Mouse (Mus musculus): ENCODE measurements around the gene Ildr2.

Ildr2 gene

DNA sequence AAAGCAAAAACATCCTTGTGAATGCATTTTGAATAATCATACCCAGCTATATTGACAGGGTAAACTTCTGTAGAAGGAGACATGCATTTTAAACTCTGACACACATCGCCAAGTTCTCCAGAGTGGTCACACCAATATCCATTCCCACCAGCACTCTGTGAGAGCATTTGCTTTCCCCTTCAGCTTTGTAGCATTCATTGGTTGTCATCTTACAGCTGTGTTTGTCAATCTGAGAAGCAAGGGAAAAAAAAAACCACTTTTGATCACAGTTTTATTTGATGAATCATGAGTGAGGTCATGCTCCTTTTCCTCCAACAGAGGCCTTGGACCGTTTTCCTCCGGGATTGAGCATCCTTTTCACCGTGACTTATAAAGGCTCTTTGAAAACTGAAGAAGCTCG lies 89.6 kb downstream of the Ildr2 start:
- DNase-seq = no peak

DNA sequence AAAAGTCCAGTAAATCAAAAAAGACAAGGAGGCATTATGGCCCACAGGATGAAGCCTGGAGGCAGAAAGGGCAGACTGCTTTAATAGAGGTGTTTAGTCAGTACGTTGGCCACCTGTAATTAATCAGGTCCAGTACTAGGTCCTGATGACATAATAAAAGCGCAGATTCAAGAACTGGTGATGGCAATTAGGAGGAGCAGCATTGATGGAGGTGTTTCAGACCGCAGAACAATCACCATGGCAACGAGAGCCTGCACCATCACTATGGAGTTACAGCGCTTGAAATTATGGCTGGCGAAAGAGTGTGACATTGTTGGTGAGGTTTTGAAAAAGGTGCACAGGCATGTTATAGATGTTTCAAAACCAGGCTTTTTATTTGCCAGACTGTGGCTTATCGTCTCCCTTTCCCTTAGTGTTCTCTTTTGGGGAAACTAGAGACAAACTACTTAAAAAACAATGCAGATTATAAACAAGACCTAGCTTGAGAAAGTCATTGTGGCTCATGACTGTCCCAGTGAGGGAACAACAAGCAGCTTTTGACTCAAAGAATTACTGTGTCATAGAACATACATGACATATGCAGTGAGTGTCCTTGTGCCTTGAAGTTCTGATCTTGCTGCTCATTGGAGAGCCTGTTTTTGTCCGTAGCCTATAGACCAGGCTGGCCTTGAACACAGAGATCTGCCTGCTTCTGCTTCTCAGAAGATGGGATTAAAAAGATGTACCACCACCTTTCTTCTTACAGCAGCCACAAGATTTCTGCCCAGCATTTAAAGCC lies 90.5 kb downstream of the Ildr2 start:
- DNase-seq = no peak

DNA sequence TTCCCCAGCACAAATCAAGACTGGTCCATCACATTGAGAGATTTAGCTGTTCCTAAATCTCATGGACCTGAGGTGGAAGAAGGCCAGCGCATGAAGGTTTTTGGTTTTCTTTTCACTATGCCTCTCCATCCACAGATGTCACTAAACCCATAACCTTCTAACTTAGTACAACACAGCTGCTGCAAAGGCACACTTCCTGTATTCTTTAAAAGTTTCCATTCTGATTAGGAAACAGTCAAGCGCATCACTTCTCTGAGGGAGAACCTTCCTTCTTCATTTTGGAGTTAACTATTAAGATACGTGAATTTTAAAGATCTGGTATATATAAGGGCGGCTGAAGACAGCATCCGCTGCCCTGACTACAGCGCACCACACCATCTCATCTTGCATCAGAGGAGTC lies 91.7 kb downstream of the Ildr2 start:
- no peak for DNase-seq

DNA sequence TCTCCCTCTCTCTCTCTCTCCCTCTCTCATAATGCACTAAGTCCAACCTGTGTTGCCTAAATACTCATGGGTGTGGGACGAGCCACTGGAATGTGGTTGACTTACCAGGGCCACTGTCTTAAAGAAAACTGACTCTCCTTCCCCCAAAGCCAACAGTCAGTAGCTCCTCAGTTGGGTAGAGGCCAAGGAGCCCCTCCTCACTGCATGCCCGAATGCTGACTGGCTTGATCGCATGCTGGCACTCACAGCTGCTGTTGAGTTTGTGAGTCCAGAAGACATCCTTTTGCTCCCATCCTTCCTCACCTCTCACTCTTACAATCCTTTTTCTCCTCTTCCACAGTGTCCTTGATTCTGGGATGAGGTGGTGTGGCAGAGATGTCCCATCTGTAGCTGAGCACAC lies 93.0 kb downstream of the Ildr2 start:
- DNase-seq = no peak

DNA sequence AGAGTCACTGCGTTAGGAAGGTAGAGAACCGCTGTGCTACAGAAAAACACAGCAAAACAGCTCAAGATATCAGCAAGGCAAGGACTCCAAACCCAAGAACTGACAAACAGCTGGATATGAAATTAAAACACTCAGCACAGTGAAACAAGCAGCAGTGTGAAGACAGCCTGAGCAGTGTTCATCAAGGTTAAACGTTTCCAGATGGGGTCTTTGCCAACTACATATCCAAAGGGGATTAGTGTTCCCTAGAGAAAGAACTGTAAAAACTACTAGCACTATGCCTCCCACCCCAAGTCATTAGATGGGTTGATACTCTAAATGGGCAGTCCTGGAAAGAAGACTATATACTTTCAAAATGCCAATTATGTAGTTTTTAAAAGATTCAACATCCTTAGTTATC lies 95.4 kb downstream of the Ildr2 start:
- no peak for DNase-seq

DNA sequence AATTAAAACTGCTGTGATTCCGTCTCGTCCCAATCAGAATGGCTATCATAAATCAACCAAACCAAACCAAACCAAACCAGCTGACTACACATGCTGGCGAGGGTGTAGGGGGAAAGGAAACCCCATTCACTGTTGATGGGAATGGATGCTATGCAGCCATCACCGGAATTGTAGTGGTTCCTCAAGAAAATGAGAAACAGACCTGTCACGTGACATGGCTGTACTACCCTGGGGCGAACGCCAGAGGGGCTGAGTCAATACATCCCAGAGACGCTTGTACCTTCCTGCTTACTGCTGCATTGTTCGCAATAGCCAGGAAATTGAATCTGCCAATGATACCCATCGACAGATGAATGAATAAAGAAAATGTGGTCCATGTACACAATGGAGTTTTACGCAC lies 95.8 kb downstream of the Ildr2 start:
- no peak for DNase-seq

DNA sequence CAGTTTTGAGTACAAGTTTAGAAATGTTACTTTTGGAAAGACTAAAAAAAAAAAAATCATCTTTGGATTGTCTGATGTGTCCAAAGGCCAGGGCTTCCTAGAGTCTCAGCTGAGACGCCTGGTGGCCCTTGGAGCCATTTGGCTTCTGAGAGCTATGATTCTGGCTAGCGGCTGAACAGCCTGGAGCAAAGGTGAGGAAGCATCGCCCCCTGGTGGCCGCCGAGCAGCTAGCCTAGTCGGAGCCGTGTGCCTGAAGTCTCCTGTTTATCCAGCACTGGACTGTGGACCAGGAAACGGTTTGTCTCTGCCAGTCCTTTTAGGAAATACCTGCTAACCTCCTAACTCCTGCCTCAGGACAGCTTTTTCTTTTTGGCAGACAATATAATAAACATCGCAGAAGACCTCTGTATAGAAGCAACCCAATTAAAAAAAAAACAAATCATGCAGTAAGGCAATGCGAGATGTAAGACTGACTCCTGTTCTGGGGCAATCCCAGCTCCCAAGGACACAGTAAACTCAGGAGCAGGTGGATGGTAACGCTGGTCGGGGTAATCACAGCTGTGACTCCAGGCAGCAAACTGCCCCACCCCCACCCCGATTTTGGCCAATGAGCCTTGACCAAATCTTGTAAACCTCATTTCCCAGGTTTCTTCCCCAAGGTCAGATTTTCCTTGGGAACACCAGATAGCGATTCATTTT lies 106.4 kb downstream of the Ildr2 start:
- peak; percentile 78 to 83 for DNase-seq

DNA sequence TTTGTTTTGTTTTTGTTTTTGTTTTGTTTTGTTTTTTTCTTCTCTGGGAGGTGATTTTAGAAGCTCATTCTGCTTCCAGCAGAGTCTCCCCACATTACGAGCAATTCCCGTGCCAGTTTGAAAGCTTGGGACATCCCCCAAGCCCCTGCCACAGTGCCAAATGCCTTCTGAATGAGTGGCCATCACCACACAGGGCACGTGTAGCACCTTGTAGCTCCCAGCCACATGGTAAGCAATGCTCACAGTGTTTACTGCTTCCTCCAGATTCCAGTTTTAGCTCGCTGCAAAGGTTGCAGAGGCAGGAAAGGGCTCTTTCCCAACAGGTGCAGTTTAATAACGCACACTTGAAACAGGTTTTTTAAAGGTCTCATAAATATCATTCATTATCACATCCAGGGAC lies 107.0 kb downstream of the Ildr2 start:
- no peak for DNase-seq

DNA sequence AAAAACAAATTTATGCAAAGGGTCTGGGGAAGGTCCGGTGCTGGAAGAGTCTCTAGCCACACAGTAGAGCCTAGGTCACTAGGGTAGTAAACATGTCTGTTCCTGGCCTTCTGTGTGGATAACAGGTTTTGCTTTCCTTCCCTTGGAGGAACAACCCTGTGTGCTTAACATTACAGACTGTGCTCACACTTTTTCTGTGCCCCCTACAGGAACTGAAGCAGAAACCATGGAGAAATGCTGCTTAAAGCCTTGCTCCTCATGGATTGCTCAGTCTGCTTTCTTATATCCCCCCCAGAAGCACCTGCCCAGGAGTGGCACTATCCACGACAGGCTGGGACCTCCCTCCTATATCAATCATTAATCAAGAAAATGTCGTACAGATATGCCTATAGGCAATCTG lies 107.9 kb downstream of the Ildr2 start:
- DNase-seq = no peak

DNA sequence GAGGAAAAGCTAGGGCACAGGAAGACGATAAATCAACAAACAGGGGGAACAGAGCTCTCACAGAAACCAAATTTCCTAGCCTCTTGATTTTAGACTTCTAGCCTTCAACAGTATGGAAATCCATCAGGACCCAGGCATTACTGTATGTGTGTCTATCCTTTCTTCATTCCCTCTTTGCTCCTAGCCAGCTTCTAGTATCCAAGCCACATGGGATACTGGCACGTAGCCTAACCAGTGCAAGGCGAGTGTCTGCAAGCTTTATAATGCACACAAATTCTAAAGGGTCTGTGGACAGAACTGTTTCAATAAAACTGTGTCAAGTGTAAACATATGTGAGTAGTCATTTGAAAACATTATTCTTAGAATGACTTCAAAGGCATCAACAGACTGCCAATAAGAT lies 108.7 kb downstream of the Ildr2 start:
- DNase-seq = no peak

DNA sequence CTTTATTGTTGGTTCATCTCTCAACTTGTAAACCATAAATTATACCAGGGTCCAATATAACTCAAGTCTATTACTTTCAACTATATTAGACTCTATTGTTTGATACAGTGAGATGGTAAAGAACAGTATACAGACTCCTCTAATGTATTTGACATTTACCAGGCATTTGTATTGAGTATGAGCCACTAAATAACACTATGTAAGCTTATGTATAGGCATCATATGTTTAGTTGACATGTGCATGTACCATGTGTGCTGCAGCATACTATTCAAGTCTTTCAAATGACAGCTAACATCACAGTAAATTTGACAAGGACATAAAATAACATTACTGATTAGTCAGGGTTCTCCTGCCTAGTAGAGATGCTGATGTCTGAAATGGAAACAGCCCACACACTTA lies 109.2 kb downstream of the Ildr2 start:
- no peak for DNase-seq

All from lung, adult 18-20 months (tissue).